Mouse (Mus musculus): ENCODE data around the gene Cryaa.

DNA sequence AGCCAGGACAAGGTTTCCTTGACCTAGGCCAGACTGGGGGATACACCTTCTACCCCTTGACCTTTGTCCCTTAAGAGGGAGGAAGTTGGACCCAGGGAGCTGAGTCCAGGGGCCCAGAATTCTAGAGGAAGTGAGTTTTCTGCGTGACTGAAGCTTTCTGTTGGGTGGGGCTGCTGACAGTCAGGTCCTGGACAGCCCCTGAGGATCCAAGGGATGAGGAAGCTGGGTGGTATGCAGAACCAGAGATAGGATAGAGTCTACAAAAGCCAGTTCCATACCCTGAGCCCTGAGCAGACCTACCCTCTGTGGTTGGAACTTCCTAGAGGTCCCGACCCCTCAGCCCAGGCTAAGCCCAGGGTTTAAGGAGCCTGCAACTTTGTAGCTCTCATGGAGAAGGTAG, 2.8 kb downstream of the Cryaa start:
- TF ChIP-seq CTCF (conservative IDR thresholded peaks at IDR 0.05; ENCODE audit: low read length): no peak
- TF ChIP-seq POU5F1 (IDR thresholded peaks at IDR 0.05; ENCODE audit: borderline replicate concordance, low read length): no peak

All from E14TG2a.4 (cell line).